Mouse (Mus musculus): ENCODE results near the gene Olfr137. TPM values are rescaled to one million over a fixed set of nuclear protein-coding genes. Genes with fewer than 3 reads are reported as not detected.

The Olfr137 gene
- polyA plus RNA-seq (2014; fragmentation: Nextera tagmentation; extraction: Ambion mirVana) = not detected in 2 replicates

DNA sequence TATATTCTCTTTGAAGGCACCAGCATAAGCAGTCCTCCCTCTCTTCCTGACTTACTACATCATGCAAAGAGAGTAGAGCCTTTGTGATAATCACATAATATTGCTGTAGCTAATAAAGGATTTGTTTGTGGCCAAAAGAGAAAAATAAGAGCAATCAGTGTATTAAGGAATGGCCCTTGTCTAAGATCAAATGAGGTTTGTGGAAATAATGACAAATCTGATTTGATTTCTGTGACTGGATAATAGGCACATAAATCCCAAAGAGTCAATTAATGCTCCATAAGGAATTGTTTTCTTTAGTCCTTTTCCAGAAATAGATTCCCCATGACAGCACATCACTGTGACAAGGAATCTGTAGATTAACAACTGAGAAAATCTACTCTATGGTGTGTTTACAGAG is at the start of gene Olfr137:
Olfr137 (minus strand) TSS at position 101 of the 400 bp plus-strand sequence.
- Histone ChIP-seq H3K4me1 (ENCODE audit: control insufficient read depth, insufficient read depth, low read length) (no peaks in the 10 kb centered on the region), H3K9me3 (ENCODE audit: control insufficient read depth, low read length) (peaks cover 7% of the 10 kb centered on the region; the same call in 1 of the 2 replicates), H3K27ac (replicated peaks; ENCODE audit: low read depth, low read length) (no peak within 1 kb of the TSS), H3K4me3 (replicated peaks; ENCODE audit: low read depth, low read length) (no peak within 1 kb of the TSS), H3K4me2 (ENCODE audit: low read length) (no peak within 1 kb of the TSS), H3K9ac (replicated peaks; ENCODE audit: low read length) (no peak within 1 kb of the TSS), H3K27me3 (ENCODE audit: control insufficient read depth, insufficient read depth, low read length) (no peaks in the 10 kb centered on the region), H3K36me3 (ENCODE audit: control insufficient read depth, insufficient read depth, low read length) (no peaks in the 10 kb centered on the region)
- DNase-seq (no peak), ATAC-seq (ENCODE audit: low FRiP score, low TSS enrichment) (no peak)

DNA sequence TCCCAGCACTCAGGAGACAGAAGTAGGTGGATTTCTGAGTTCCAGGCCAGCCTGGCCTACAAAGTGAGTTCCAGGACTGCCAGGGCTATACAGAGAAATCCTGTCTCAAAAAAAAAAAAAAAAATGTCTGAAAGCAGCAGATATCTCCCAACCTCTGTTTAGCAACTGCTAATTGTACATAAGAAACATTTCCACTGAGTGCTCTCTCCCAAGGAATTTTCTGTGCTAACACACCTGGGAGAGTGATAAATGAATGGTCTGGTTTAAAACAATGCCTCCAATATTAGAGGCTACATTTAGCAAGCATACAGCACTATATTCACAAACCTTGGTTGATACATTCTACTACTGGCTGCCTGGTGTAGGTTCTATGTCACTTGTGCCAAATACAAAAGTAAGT is 22.2 kb upstream of the Olfr137 start, which contains the start of gene Olfr136:
Olfr136 (plus strand) TSS at position 301 of the 400 bp plus-strand sequence.
- Histone ChIP-seq H3K4me3 (replicated peaks; ENCODE audit: low read depth, low read length) (no peak within 1 kb of the TSS), H3K27ac (replicated peaks; ENCODE audit: low read depth, low read length) (no peak within 1 kb of the TSS), H3K27me3 (ENCODE audit: control insufficient read depth, insufficient read depth, low read length) (no peaks in the 10 kb centered on the region), H3K4me2 (ENCODE audit: low read length) (no peak within 1 kb of the TSS), H3K9me3 (ENCODE audit: control insufficient read depth, low read length) (peaks cover 5% of the 10 kb centered on the region; the same call in 1 of the 2 replicates), H3K4me1 (ENCODE audit: control insufficient read depth, insufficient read depth, low read length) (no peaks in the 10 kb centered on the region), H3K9ac (replicated peaks; ENCODE audit: low read length) (no peak within 1 kb of the TSS), H3K36me3 (ENCODE audit: control insufficient read depth, insufficient read depth, low read length) (no peaks in the 10 kb centered on the region)
- DNase-seq (no peak), ATAC-seq (ENCODE audit: low FRiP score, low TSS enrichment) (no peak)

DNA sequence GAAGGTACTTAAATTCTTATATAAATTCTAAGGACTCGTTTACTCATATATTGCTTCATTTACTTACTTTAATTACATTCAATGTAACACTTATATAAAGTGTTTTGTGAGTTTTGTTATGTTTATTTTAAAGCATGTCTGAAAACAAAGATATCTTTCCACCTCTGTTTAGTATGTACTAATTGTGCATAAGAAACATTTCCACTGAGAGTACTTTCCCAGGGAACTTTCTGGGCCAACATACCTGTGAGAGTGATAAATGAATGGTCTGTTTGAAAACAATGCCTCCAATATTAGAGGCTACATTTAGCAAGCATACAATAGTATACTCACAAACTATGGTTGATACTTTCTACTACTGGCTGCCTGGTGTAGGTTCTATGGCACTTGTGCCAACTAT is 46.6 kb downstream of the Olfr137 start, which contains the start of gene Olfr138:
Olfr138 (plus strand) TSS at position 301 of the 400 bp plus-strand sequence.
- 75% methylated on average over 1 of the region's 1 CpGs for WGBS
- no peaks in the 10 kb centered on the region for H3K36me3 ChIP-seq (ENCODE audit: control insufficient read depth, insufficient read depth, low read length)
- no peak within 1 kb of the TSS for H3K27ac ChIP-seq (replicated peaks; ENCODE audit: low read depth, low read length)
- H3K9ac ChIP-seq (replicated peaks; ENCODE audit: low read length) = no peak within 1 kb of the TSS
- H3K4me1 ChIP-seq (ENCODE audit: control insufficient read depth, insufficient read depth, low read length) = no peaks in the 10 kb centered on the region
- DNase-seq = no peak
- ATAC-seq (ENCODE audit: low FRiP score, low TSS enrichment) = no peak
- no peak within 1 kb of the TSS for H3K4me3 ChIP-seq (replicated peaks; ENCODE audit: low read depth, low read length)
- no peaks in the 10 kb centered on the region for H3K27me3 ChIP-seq (ENCODE audit: control insufficient read depth, insufficient read depth, low read length)
- H3K4me2 ChIP-seq (ENCODE audit: low read length) = no peak within 1 kb of the TSS
- peaks cover 6% of the 10 kb centered on the region; the same call in 1 of the 2 replicates for H3K9me3 ChIP-seq (ENCODE audit: control insufficient read depth, low read length)

Other genes starting within 250 kb of the Olfr137 start
- gene Olfr129, start 247.5 kb downstream of the Olfr137 start, polyA plus RNA-seq (2014; fragmentation: Nextera tagmentation; extraction: Ambion mirVana) = not detected in 2 replicates
- gene Olfr130, start 243.6 kb downstream of the Olfr137 start, polyA plus RNA-seq (2014; fragmentation: Nextera tagmentation; extraction: Ambion mirVana) = not detected in 2 replicates
- gene Olfr131, start 218.9 kb downstream of the Olfr137 start, polyA plus RNA-seq (2014; fragmentation: Nextera tagmentation; extraction: Ambion mirVana) = not detected in 2 replicates
- not detected in 2 replicates for gene Olfr132, start 173.0 kb downstream of the Olfr137 start, polyA plus RNA-seq (2014; fragmentation: Nextera tagmentation; extraction: Ambion mirVana)
- not detected in 2 replicates for gene Olfr133, start 162.3 kb downstream of the Olfr137 start, polyA plus RNA-seq (2014; fragmentation: Nextera tagmentation; extraction: Ambion mirVana)
- gene Olfr134, start 136.2 kb downstream of the Olfr137 start, polyA plus RNA-seq (2014; fragmentation: Nextera tagmentation; extraction: Ambion mirVana) = not detected in 2 replicates
- gene Olfr135, start 103.2 kb downstream of the Olfr137 start, polyA plus RNA-seq (2014; fragmentation: Nextera tagmentation; extraction: Ambion mirVana) = not detected in 2 replicates
- gene Olfr138, start 46.5 kb downstream of the Olfr137 start, polyA plus RNA-seq (2014; fragmentation: Nextera tagmentation; extraction: Ambion mirVana) = not detected in 2 replicates
- not detected in 2 replicates for gene Olfr136, start 22.3 kb upstream of the Olfr137 start, polyA plus RNA-seq (2014; fragmentation: Nextera tagmentation; extraction: Ambion mirVana)
- not detected in 2 replicates for gene Esp36, start 112.6 kb upstream of the Olfr137 start, polyA plus RNA-seq (2014; fragmentation: Nextera tagmentation; extraction: Ambion mirVana)
- gene Esp34, start 246.6 kb upstream of the Olfr137 start, polyA plus RNA-seq (2014; fragmentation: Nextera tagmentation; extraction: Ambion mirVana) = not detected in 2 replicates

All from midbrain, embryonic 14.5 days (tissue).